In the genomic region with DNA sequence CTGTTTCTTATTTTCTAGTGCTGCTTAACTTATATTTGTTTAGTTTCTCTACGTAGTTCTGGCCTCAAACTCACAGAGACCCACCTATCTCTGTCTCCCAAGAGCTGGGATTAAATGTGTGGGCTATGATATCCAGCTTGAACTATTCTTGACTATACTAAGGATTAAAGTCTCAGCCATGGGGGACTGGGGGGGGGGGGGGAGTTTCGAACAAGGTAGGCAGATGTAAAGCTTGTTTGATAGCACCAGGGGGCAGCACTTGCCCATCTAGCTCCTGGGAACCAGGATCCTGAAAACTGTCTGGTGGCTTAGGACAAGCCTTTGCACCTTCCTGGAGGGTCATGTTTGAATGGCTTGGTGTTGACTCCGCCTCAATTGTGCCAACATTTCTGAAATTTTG, we compare ENCODE assay signal across 8 mouse cellular contexts. TPM values are rescaled to one million over a fixed set of nuclear protein-coding genes. Genes with fewer than 3 reads are reported as not detected.
DNase-seq lines count a peak whose midpoint lies in the region; ATAC-seq lines count a peak whose summit lies in the region.

No protein-coding gene starts in this region.

- H3K4me1 ChIP-seq in embryonic facial prominence, embryonic 11.5 days (ENCODE audit: control insufficient read depth, insufficient read depth, low read length): no peaks in the 10 kb centered on the region
- H3K4me1 ChIP-seq in limb, embryonic 11.5 days (ENCODE audit: control insufficient read depth, insufficient read depth, low read length): peaks cover 9% of the 10 kb centered on the region
- peaks cover 28% of the 10 kb centered on the region for H3K4me1 ChIP-seq in midbrain, embryonic 12.5 days
- H3K4me1 ChIP-seq in stomach, embryonic 16.5 days (ENCODE audit: control insufficient read depth, insufficient read depth, low read length): peaks cover 20% of the 10 kb centered on the region

- no peak for ATAC-seq in embryonic facial prominence, embryonic 11.5 days (replicated peaks; ENCODE audit: insufficient number of reproducible peaks, low FRiP score, low TSS enrichment, low read depth)
- no peak for ATAC-seq in limb, embryonic 11.5 days (ENCODE audit: insufficient number of reproducible peaks, low FRiP score, low TSS enrichment, low read depth)
- no peak for ATAC-seq in midbrain, embryonic 12.5 days (ENCODE audit: low FRiP score, low read depth)
- ATAC-seq in stomach, embryonic 16.5 days (ENCODE audit: insufficient read depth, low FRiP score): no peak

- H3K27ac ChIP-seq in embryonic facial prominence, embryonic 11.5 days (replicated peaks; ENCODE audit: low read depth, low read length): no peak overlapping the region
- H3K27ac ChIP-seq in limb, embryonic 11.5 days (replicated peaks; ENCODE audit: low read depth, low read length): no peak overlapping the region
- no peak overlapping the region for H3K27ac ChIP-seq in midbrain, embryonic 12.5 days (replicated peaks)
- H3K27ac ChIP-seq in stomach, embryonic 16.5 days (ENCODE audit: low read length): peak overlapping the region; percentile 78

- peak; percentile 66 to 76 for DNase-seq in heart, adult 18-20 months
- no peak for DNase-seq in heart, postnatal 25 days (ENCODE audit: low spot score)
- peak; percentile 80 for DNase-seq in adipocyte (ENCODE audit: low spot score)
- peak; percentile 83 for DNase-seq in embryonic facial prominence, embryonic 11.5 days (ENCODE audit: low spot score)
- DNase-seq in heart, postnatal 14 days: peak; percentile 67 to 80
- peak; percentile 79 for DNase-seq in limb, embryonic 11.5 days (ENCODE audit: low spot score)

- peak overlapping the region; percentile 88 for H3K4me2 ChIP-seq in embryonic facial prominence, embryonic 11.5 days (ENCODE audit: low read depth, low read length)
- peak overlapping the region; percentile 93 for H3K4me2 ChIP-seq in limb, embryonic 11.5 days (ENCODE audit: low read depth, severe bottlenecking)
- H3K4me2 ChIP-seq in midbrain, embryonic 12.5 days (replicated peaks): peak overlapping the region; percentile 95
- H3K4me2 ChIP-seq in stomach, embryonic 16.5 days (ENCODE audit: low read depth, low read length): peak overlapping the region; percentile 99

- H3K36me3 ChIP-seq in embryonic facial prominence, embryonic 11.5 days (replicated peaks; ENCODE audit: control insufficient read depth, insufficient read depth, low read depth, low read length): peaks cover 2% of the 10 kb centered on the region
- H3K36me3 ChIP-seq in limb, embryonic 11.5 days (ENCODE audit: control insufficient read depth, insufficient read depth, low read length): peaks cover 3% of the 10 kb centered on the region
- H3K36me3 ChIP-seq in midbrain, embryonic 12.5 days: peaks cover 29% of the 10 kb centered on the region
- no peaks in the 10 kb centered on the region for H3K36me3 ChIP-seq in stomach, embryonic 16.5 days (ENCODE audit: control insufficient read depth, insufficient read depth, low read length)

- peak overlapping the region; percentile 77 for H3K4me3 ChIP-seq in embryonic facial prominence, embryonic 11.5 days (ENCODE audit: low read depth, low read length)
- peak overlapping the region; percentile 88; the same call in 1 of the 2 replicates for H3K4me3 ChIP-seq in limb, embryonic 11.5 days (ENCODE audit: low read depth, low read length)
- peak overlapping the region; percentile 88; the same call in 1 of the 2 replicates for H3K4me3 ChIP-seq in midbrain, embryonic 12.5 days
- H3K4me3 ChIP-seq in stomach, embryonic 16.5 days (replicated peaks; ENCODE audit: low read length): peak overlapping the region; percentile 81

- intact Hi-C loops in heart, postnatal 25 days (cut with DNase I): loop anchor here (2.0 kb wide), 1 partner anchor 105 kb away; no protein-coding TSS in a partner anchor
- intact Hi-C loops in heart, postnatal 14 days (cut with DNase I): loop anchor here (1.0 kb wide), 1 partner anchor 106 kb away; no protein-coding TSS in a partner anchor

- no peak overlapping the region for H3K9ac ChIP-seq in embryonic facial prominence, embryonic 11.5 days (replicated peaks; ENCODE audit: low read length)
- no peak overlapping the region for H3K9ac ChIP-seq in limb, embryonic 11.5 days (ENCODE audit: low read length)
- H3K9ac ChIP-seq in midbrain, embryonic 12.5 days (replicated peaks): 0 out of 2 replicates have a peak overlapping the region, but pooled peaks have one; percentile 90
- peak overlapping the region; percentile 86 for H3K9ac ChIP-seq in stomach, embryonic 16.5 days (ENCODE audit: low read length)

- no peaks in the 10 kb centered on the region for H3K9me3 ChIP-seq in embryonic facial prominence, embryonic 11.5 days (replicated peaks; ENCODE audit: control insufficient read depth, low read length)
- H3K9me3 ChIP-seq in limb, embryonic 11.5 days (ENCODE audit: control insufficient read depth, low read length): no peaks in the 10 kb centered on the region
- no peaks in the 10 kb centered on the region for H3K9me3 ChIP-seq in midbrain, embryonic 12.5 days
- no peaks in the 10 kb centered on the region for H3K9me3 ChIP-seq in stomach, embryonic 16.5 days (replicated peaks; ENCODE audit: control insufficient read depth, low read length)

- no peaks in the 10 kb centered on the region for H3K27me3 ChIP-seq in embryonic facial prominence, embryonic 11.5 days (ENCODE audit: control insufficient read depth, insufficient read depth, low read length)
- H3K27me3 ChIP-seq in limb, embryonic 11.5 days (ENCODE audit: control insufficient read depth, insufficient read depth, low read length): no peaks in the 10 kb centered on the region
- no peaks in the 10 kb centered on the region for H3K27me3 ChIP-seq in midbrain, embryonic 12.5 days
- H3K27me3 ChIP-seq in stomach, embryonic 16.5 days (ENCODE audit: control insufficient read depth, insufficient read depth, low read length): no peaks in the 10 kb centered on the region

- WGBS in embryonic facial prominence, embryonic 11.5 days: 10% methylated on average over 3 of the region's 3 CpGs
- 11% methylated on average over 3 of the region's 3 CpGs for WGBS in limb, embryonic 11.5 days
- 10% methylated on average over 3 of the region's 3 CpGs for WGBS in midbrain, embryonic 12.5 days
- 6% methylated on average over 3 of the region's 3 CpGs for WGBS in stomach, embryonic 16.5 days

RNA-seq across cellular contexts. Expression of gene Apeh, which starts 1.1 kb away (rescaled TPM):
- total RNA-seq in heart, adult 18-20 months (2021): 10 to 100 TPM; 37.4 to 48.3 TPM
- total RNA-seq in heart, postnatal 25 days (2021): 10 to 100 TPM; 43.1 to 45.4 TPM
- polyA plus RNA-seq in embryonic facial prominence, embryonic 11.5 days (2014; fragmentation: Nextera tagmentation; extraction: Ambion mirVana): 45.3 and 47.2 TPM in 2 replicates
- total RNA-seq in heart, postnatal 14 days (2021): 10 to 100 TPM; 36.4 to 41.8 TPM
- 56.3 and 63.4 TPM in 2 replicates for polyA plus RNA-seq in limb, embryonic 11.5 days (2014; fragmentation: Nextera tagmentation; extraction: Ambion mirVana)
- polyA plus RNA-seq in midbrain, embryonic 12.5 days (2016; fragmentation: Nextera tagmentation; extraction: Ambion mirVana): 63.2 and 70.2 TPM in 2 replicates
- 75.1 and 82.7 TPM in 2 replicates for polyA plus RNA-seq in stomach, embryonic 16.5 days (2015; fragmentation: Nextera tagmentation; extraction: Ambion mirVana)

RNA-seq across cellular contexts. Expression of gene Rnf123, which starts 12.4 kb away (rescaled TPM):
- 10 to 100 TPM; 83.4 to 86.8 TPM for total RNA-seq in heart, adult 18-20 months (2021)
- total RNA-seq in heart, postnatal 25 days (2021): 100 to 1,000 TPM in 1 of 2 experiments, 10 to 100 TPM in 1; 90.1 to 112 TPM
- polyA plus RNA-seq in embryonic facial prominence, embryonic 11.5 days (2014; fragmentation: Nextera tagmentation; extraction: Ambion mirVana): 22.0 and 23.5 TPM in 2 replicates
- total RNA-seq in heart, postnatal 14 days (2021): 10 to 100 TPM; 85.3 to 92.6 TPM
- polyA plus RNA-seq in limb, embryonic 11.5 days (2014; fragmentation: Nextera tagmentation; extraction: Ambion mirVana): 26.4 and 29.9 TPM in 2 replicates
- 41.2 and 43.4 TPM in 2 replicates for polyA plus RNA-seq in midbrain, embryonic 12.5 days (2016; fragmentation: Nextera tagmentation; extraction: Ambion mirVana)
- 31.2 and 32.8 TPM in 2 replicates for polyA plus RNA-seq in stomach, embryonic 16.5 days (2015; fragmentation: Nextera tagmentation; extraction: Ambion mirVana)

RNA-seq across cellular contexts. Expression of gene Mst1, which starts 15.3 kb away (rescaled TPM):
- under 1 TPM in 1 of 2 experiments, not detected in 1; 0.36 TPM for total RNA-seq in heart, adult 18-20 months (2021)
- total RNA-seq in heart, postnatal 25 days (2021): not detected
- 0.28 and 0.31 TPM in 2 replicates for polyA plus RNA-seq in embryonic facial prominence, embryonic 11.5 days (2014; fragmentation: Nextera tagmentation; extraction: Ambion mirVana)
- total RNA-seq in heart, postnatal 14 days (2021): under 1 TPM in 1 of 2 experiments, not detected in 1; 0.38 TPM
- polyA plus RNA-seq in limb, embryonic 11.5 days (2014; fragmentation: Nextera tagmentation; extraction: Ambion mirVana): 0.37 and 1.3 TPM in 2 replicates
- polyA plus RNA-seq in midbrain, embryonic 12.5 days (2016; fragmentation: Nextera tagmentation; extraction: Ambion mirVana): 0.14 TPM in 1 of 2 replicates, not detected in the other
- polyA plus RNA-seq in stomach, embryonic 16.5 days (2015; fragmentation: Nextera tagmentation; extraction: Ambion mirVana): 7.8 and 8.7 TPM in 2 replicates

RNA-seq across cellular contexts. Expression of gene Amigo3, which starts 42.6 kb away (rescaled TPM):
- total RNA-seq in heart, adult 18-20 months (2021): 1 to 10 TPM; 1.4 to 1.8 TPM
- total RNA-seq in heart, postnatal 25 days (2021): 1 to 10 TPM; 1.8 TPM
- 1.4 and 1.5 TPM in 2 replicates for polyA plus RNA-seq in embryonic facial prominence, embryonic 11.5 days (2014; fragmentation: Nextera tagmentation; extraction: Ambion mirVana)
- total RNA-seq in heart, postnatal 14 days (2021): 1 to 10 TPM; 1.4 to 1.9 TPM
- polyA plus RNA-seq in limb, embryonic 11.5 days (2014; fragmentation: Nextera tagmentation; extraction: Ambion mirVana): 1.7 and 1.9 TPM in 2 replicates
- 3.2 and 4.6 TPM in 2 replicates for polyA plus RNA-seq in midbrain, embryonic 12.5 days (2016; fragmentation: Nextera tagmentation; extraction: Ambion mirVana)
- polyA plus RNA-seq in stomach, embryonic 16.5 days (2015; fragmentation: Nextera tagmentation; extraction: Ambion mirVana): 3.9 and 4.5 TPM in 2 replicates

RNA-seq across cellular contexts. Expression of gene Gmppb, which starts 46.5 kb away (rescaled TPM):
- 10 to 100 TPM; 10.5 to 10.6 TPM for total RNA-seq in heart, adult 18-20 months (2021)
- total RNA-seq in heart, postnatal 25 days (2021): 10 to 100 TPM in 1 of 2 experiments, 1 to 10 TPM in 1; 9.4 to 10.7 TPM
- 19.2 and 19.9 TPM in 2 replicates for polyA plus RNA-seq in embryonic facial prominence, embryonic 11.5 days (2014; fragmentation: Nextera tagmentation; extraction: Ambion mirVana)
- total RNA-seq in heart, postnatal 14 days (2021): 10 to 100 TPM in 1 of 2 experiments, 1 to 10 TPM in 1; 9.2 to 11.4 TPM
- polyA plus RNA-seq in limb, embryonic 11.5 days (2014; fragmentation: Nextera tagmentation; extraction: Ambion mirVana): 20.6 and 22.0 TPM in 2 replicates
- 17.3 and 18.2 TPM in 2 replicates for polyA plus RNA-seq in midbrain, embryonic 12.5 days (2016; fragmentation: Nextera tagmentation; extraction: Ambion mirVana)
- 49.3 and 56.1 TPM in 2 replicates for polyA plus RNA-seq in stomach, embryonic 16.5 days (2015; fragmentation: Nextera tagmentation; extraction: Ambion mirVana)

Comparison
In these comparisons a context has a peak if more than half of its experiments do, and no peak if none do; other contexts are left out.
1. H3K9ac ChIP-seq: peak in midbrain, embryonic 12.5 days (single experiment) and stomach, embryonic 16.5 days (single experiment); none in embryonic facial prominence, embryonic 11.5 days (single experiment) and limb, embryonic 11.5 days (single experiment).
2. Peak in every context shown above with its lines, with median percentiles within 50 percentile points of each other: H3K4me2 ChIP-seq and H3K4me3 ChIP-seq.